Mouse (Mus musculus) layer of hippocampus, adult 9-10 months (tissue): ENCODE results near the gene Spdya.
"Not testable (repeated sequence)": the region's sequence is repeated elsewhere in the genome, so short reads cannot be mapped to it uniquely, and the experiment has no call there.

Experiments
- DNase-seq: peaks from one replicate; pipeline ENCODE4 v3.0.0; 2022; ENCODE audit warnings: low spot score

Gene Spdya

GRCm38 (mm10) chr17:71551757-71552451, at the start of gene Spdya:
TSS of gene Spdya (plus strand) at chr17:71552061.
- DNase-seq, result peak; percentile 54

- DNase-seq, result no peak
These were observed 45.0 kb upstream of the Spdya start for GRCm38 (mm10) chr17:71506832-71507231.

GRCm38 (mm10) chr17:71510297-71510696, 41.6 kb upstream of the Spdya start:
- no peak for DNase-seq

- no peak for DNase-seq
These were observed 25.6 kb upstream of the Spdya start for GRCm38 (mm10) chr17:71526302-71526708.

GRCm38 (mm10) chr17:71526711-71527564, 24.9 kb upstream of the Spdya start, which contains the start of gene Ndc80:
TSS of gene Ndc80 (minus strand) at chr17:71526857.
- peak; percentile 74 for DNase-seq

GRCm38 (mm10) chr17:71528042-71528441, 23.8 kb upstream of the Spdya start:
- DNase-seq, result no peak

- not testable (repeated sequence) for DNase-seq
These were observed 16.3 kb upstream of the Spdya start for GRCm38 (mm10) chr17:71535595-71535994.

- no peak for DNase-seq
These were observed 14.7 kb upstream of the Spdya start for GRCm38 (mm10) chr17:71537164-71537563.

- DNase-seq, result no peak
These were observed 3.3 kb upstream of the Spdya start for GRCm38 (mm10) chr17:71548586-71548985.

- no peak for DNase-seq
These were observed 511 bp upstream of the Spdya start for GRCm38 (mm10) chr17:71551350-71551749.

GRCm38 (mm10) chr17:71552901-71553300, 1.0 kb downstream of the Spdya start:
- no peak for DNase-seq

- no peak for DNase-seq
These were observed 9.8 kb downstream of the Spdya start for GRCm38 (mm10) chr17:71561631-71562030.

- DNase-seq, result no peak
These were observed 27.4 kb downstream of the Spdya start for GRCm38 (mm10) chr17:71579176-71579705.

GRCm38 (mm10) chr17:71597881-71598658, 46.2 kb downstream of the Spdya start:
- DNase-seq, result no peak

- peak; percentile 81 for DNase-seq
These were observed 47.0 kb downstream of the Spdya start for GRCm38 (mm10) chr17:71598659-71599554.

- peak; percentile 89 for DNase-seq
These were observed 63.9 kb downstream of the Spdya start, which contains the start of gene Wdr43 for GRCm38 (mm10) chr17:71615638-71616318. TSS of gene Wdr43 (plus strand) at chr17:71615895.

- no peak for DNase-seq
These were observed 64.6 kb downstream of the Spdya start for GRCm38 (mm10) chr17:71616319-71617032.

GRCm38 (mm10) chr17:71617033-71617362, 65.1 kb downstream of the Spdya start:
- DNase-seq, result no peak

- no peak for DNase-seq
These were observed 66.1 kb downstream of the Spdya start for GRCm38 (mm10) chr17:71617974-71618373.

- DNase-seq, result no peak
These were observed 79.9 kb downstream of the Spdya start for GRCm38 (mm10) chr17:71631806-71632205.
